Mouse (Mus musculus) ES-E14 (cell line): ENCODE data around the gene Cul1.

Source experiments
- CHD2 ChIP-seq: IDR thresholded peaks from 2 replicates; pipeline ENCODE4 v1.6.1; 2014; ENCODE audit warnings: mild to moderate bottlenecking, low read depth, low read length, inconsistent platforms
- HCFC1 ChIP-seq: IDR thresholded peaks from 2 replicates; pipeline ENCODE4 v1.6.1; 2012; ENCODE audit warnings: low read length, inconsistent platforms, borderline replicate concordance; ENCODE audit not compliant: insufficient read depth
- MAFK ChIP-seq: IDR thresholded peaks from 2 replicates; pipeline ENCODE4 v1.6.1; 2014; ENCODE audit warnings: mild to moderate bottlenecking, low read depth, low read length, inconsistent platforms; ENCODE audit not compliant: insufficient read depth

GRCm38 (mm10) chr6:47404419-47405382 is 48.5 kb upstream of the Cul1 start:
- TF ChIP-seq HCFC1 = no peak
- no peak for TF ChIP-seq CHD2
- no peak for TF ChIP-seq MAFK
